Mouse (Mus musculus): ENCODE results near the gene Olfr458. TPM values are rescaled to one million over a fixed set of nuclear protein-coding genes. Genes with fewer than 3 reads are reported as not detected.

The Olfr458 gene
- polyA plus RNA-seq, 1 experiment from 2014 or later = not detected

DNA sequence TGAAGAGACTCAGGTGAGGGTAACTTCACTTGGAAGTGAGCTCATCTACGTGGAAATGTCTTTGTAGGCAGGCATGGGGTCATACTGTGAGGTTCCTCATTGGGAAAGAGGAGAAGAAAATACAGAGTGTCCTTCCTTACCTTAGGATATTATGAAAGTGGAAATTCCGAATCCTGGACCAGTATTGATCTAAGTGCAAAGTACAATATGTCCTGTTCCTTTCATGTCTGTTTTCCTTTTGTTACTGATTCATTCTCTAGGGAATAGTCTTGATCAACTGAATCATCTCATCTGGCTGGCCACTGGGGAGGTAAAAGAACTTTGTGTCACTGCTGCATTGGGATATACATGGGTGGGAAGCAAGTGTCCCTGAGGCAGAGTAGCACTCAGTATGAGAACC lies 29.5 kb downstream of the Olfr458 start:
- WGBS = 64% methylated on average over 2 of the region's 2 CpGs
- Histone ChIP-seq H3K4me3 (no peak overlapping the region), H3K9ac (no peak overlapping the region), H3K27me3 (no peaks in the 10 kb centered on the region), H3K9me3 (no peaks in the 10 kb centered on the region), H3K4me1 (no peaks in the 10 kb centered on the region), H3K4me2 (replicated peaks) (no peak overlapping the region), H3K27ac (no peak overlapping the region), H3K36me3 (no peaks in the 10 kb centered on the region)
- no peak for ATAC-seq (ENCODE audit: insufficient number of reproducible peaks, insufficient read depth, low FRiP score, low TSS enrichment)

DNA sequence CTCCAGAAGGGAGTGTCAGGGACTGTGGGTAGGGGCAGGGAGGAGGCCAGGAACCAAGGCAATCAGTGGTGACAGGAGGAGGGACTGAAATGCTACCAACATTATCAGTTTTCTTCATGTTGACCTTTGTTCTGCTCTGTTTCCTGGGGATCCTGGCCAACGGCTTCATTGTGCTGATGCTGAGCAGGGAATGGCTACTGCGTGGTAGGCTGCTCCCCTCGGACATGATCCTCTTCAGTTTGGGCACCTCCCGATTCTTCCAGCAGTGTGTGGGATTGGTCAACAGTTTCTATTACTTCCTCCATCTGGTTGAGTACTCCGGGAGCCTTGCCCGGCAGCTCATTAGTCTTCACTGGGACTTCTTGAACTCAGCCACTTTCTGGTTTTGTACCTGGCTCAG lies 30.6 kb downstream of the Olfr458 start, which contains the start of gene Tas2r126:
Tas2r126 (plus strand) TSS at position 90 of the 400 bp plus-strand sequence.
- H3K4me2 ChIP-seq (replicated peaks) = no peak within 1 kb of the TSS
- H3K36me3 ChIP-seq = no peaks in the 10 kb centered on the region
- no peaks in the 10 kb centered on the region for H3K9me3 ChIP-seq
- no peak within 1 kb of the TSS for H3K4me3 ChIP-seq
- no peaks in the 10 kb centered on the region for H3K4me1 ChIP-seq
- no peak within 1 kb of the TSS for H3K9ac ChIP-seq
- no peak for ATAC-seq (ENCODE audit: insufficient number of reproducible peaks, insufficient read depth, low FRiP score, low TSS enrichment)
- no peaks in the 10 kb centered on the region for H3K27me3 ChIP-seq
- 80% methylated on average over 6 of the region's 6 CpGs for WGBS
- no peak within 1 kb of the TSS for H3K27ac ChIP-seq

DNA sequence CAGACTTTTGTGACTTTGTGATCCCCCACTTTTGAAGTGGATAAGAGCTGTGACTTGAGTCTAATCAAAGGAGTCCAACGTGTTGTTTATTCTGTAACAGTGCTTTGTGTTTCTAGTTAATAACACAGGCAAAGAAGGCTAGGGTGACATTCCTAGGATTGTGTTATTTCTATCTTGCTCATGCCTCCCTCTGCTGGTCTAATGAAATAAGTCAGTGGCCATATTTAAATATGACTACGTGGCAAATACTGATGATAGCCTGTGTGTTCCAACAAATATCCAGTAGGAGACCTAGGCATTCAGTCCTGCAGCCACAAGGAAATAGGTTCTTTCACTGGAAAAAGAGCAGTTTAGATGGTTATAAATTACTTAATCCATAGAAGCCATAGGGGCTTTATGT lies 31.4 kb downstream of the Olfr458 start:
- Histone ChIP-seq H3K4me1 (no peaks in the 10 kb centered on the region), H3K9me3 (no peaks in the 10 kb centered on the region), H3K27me3 (no peaks in the 10 kb centered on the region), H3K9ac (no peak overlapping the region), H3K4me3 (no peak overlapping the region), H3K36me3 (no peaks in the 10 kb centered on the region), H3K27ac (no peak overlapping the region), H3K4me2 (replicated peaks) (no peak overlapping the region)
- no peak for ATAC-seq (ENCODE audit: insufficient number of reproducible peaks, insufficient read depth, low FRiP score, low TSS enrichment)
- 68% methylated on average over 2 of the region's 2 CpGs for WGBS

DNA sequence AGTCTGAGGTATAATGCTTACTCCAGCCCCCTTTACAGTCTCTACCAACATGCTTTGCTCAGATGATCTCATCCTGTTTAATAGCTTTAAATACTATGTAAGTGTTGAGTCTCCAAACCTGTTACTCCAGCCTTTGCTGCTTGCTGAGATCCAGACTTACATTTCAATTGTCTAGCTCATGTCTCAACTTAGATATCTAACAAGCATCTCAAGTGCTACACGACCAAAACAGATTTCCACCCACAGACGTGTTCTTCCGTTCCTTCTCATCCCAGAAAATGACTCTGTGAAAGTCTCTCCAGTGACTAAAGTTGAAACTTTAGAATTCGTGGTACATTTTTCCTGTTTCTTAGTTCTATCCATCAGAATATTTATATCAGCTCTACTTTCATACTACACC lies 38.7 kb downstream of the Olfr458 start:
- WGBS = 82% methylated on average over 4 of the region's 4 CpGs
- no peaks in the 10 kb centered on the region for H3K27me3 ChIP-seq
- H3K9me3 ChIP-seq = no peaks in the 10 kb centered on the region
- no peak overlapping the region for H3K9ac ChIP-seq
- no peak for ATAC-seq (ENCODE audit: insufficient number of reproducible peaks, insufficient read depth, low FRiP score, low TSS enrichment)
- H3K4me1 ChIP-seq = no peaks in the 10 kb centered on the region
- no peak overlapping the region for H3K4me2 ChIP-seq (replicated peaks)
- H3K27ac ChIP-seq = no peak overlapping the region
- no peaks in the 10 kb centered on the region for H3K36me3 ChIP-seq
- no peak overlapping the region for H3K4me3 ChIP-seq

DNA sequence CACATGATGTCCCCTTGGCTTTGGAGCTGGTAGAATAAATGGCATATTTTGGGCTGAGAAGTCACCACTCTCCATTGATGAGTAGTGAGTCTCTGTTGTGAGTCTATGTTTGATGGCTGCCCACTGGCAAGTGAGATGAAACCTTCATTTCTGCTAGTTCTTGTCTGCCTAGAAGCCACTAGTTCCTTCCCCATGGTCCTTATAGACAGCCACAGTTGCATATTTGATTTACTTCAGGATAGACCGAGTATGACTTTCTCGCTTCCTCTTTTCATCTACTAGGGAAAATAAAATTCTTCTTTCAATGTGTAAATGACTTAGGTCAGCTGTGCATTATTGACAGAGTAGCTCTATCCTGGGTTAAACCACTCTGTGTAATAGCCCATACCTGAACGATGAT lies 40.5 kb downstream of the Olfr458 start:
- no peaks in the 10 kb centered on the region for H3K36me3 ChIP-seq
- no peaks in the 10 kb centered on the region for H3K27me3 ChIP-seq
- no peaks in the 10 kb centered on the region for H3K9me3 ChIP-seq
- H3K4me3 ChIP-seq = no peak overlapping the region
- no peaks in the 10 kb centered on the region for H3K4me1 ChIP-seq
- 93% methylated on average over 3 of the region's 3 CpGs for WGBS
- H3K4me2 ChIP-seq (replicated peaks) = no peak overlapping the region
- no peak for ATAC-seq (ENCODE audit: insufficient number of reproducible peaks, insufficient read depth, low FRiP score, low TSS enrichment)
- no peak overlapping the region for H3K9ac ChIP-seq
- H3K27ac ChIP-seq = no peak overlapping the region

DNA sequence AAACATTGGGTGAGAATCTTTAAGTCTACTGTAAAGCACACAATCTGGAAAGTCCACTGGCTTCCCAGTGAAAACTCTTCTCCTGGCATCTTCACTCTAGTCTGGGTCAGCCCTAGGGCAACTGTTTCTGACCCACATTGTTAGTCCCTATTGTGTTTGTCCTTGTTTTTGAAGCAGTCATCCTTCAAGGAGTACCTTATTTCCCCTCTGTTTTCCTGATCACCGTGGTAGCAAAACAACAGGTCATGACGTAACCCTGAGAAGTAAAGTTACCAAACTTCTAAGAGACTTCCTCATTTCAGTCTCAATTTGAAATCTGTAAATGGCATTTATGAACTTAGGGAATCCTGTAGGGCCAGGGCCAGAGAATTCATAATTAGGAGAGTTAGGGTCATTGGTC lies 43.6 kb downstream of the Olfr458 start:
- Histone ChIP-seq H3K9ac (no peak overlapping the region), H3K4me1 (no peaks in the 10 kb centered on the region), H3K36me3 (no peaks in the 10 kb centered on the region), H3K4me2 (replicated peaks) (no peak overlapping the region), H3K27me3 (no peaks in the 10 kb centered on the region), H3K27ac (no peak overlapping the region), H3K9me3 (no peaks in the 10 kb centered on the region), H3K4me3 (no peak overlapping the region)
- 78% methylated on average over 2 of the region's 2 CpGs for WGBS
- no peak for ATAC-seq (ENCODE audit: insufficient number of reproducible peaks, insufficient read depth, low FRiP score, low TSS enrichment)

DNA sequence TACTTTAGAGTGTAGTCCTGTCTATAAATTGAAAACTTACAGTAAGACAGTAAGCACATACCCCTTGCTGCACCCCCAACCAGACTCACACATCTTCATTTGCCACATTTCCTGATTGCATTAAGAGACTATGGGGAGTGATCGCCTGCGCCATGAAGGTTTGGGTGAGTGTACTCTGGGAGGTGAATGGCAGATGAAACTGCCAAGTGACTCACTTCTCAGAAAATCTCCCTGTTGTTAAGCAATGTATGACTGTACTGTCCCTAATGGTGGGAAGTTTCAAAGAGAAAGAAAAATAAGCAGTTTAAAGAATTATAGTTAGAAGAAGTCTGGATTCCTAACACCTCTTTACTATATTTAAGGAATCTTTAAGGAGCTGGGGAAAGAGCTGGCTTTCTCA lies 45.6 kb downstream of the Olfr458 start:
- Histone ChIP-seq H3K9ac (no peak overlapping the region), H3K9me3 (no peaks in the 10 kb centered on the region), H3K27me3 (no peaks in the 10 kb centered on the region), H3K4me3 (no peak overlapping the region), H3K4me2 (replicated peaks) (no peak overlapping the region), H3K27ac (no peak overlapping the region), H3K4me1 (no peaks in the 10 kb centered on the region), H3K36me3 (no peaks in the 10 kb centered on the region)
- no peak for ATAC-seq (ENCODE audit: insufficient number of reproducible peaks, insufficient read depth, low FRiP score, low TSS enrichment)
- WGBS = 78% methylated on average over 2 of the region's 2 CpGs

Other genes starting within 250 kb of the Olfr458 start
- not detected in 2 replicates for gene Tas2r144, start 249.9 kb downstream of the Olfr458 start, polyA plus RNA-seq (2016; fragmentation: Nextera tagmentation; extraction: Ambion mirVana)
- gene Gstk1, start 219.3 kb downstream of the Olfr458 start, polyA plus RNA-seq (2016; fragmentation: Nextera tagmentation; extraction: Ambion mirVana) = 27.8 and 28.4 TPM in 2 replicates
- gene Tmem139, start 203.2 kb downstream of the Olfr458 start, polyA plus RNA-seq (2016; fragmentation: Nextera tagmentation; extraction: Ambion mirVana) = 1.1 and 1.3 TPM in 2 replicates
- gene Casp2, start 200.2 kb downstream of the Olfr458 start, polyA plus RNA-seq (2016; fragmentation: Nextera tagmentation; extraction: Ambion mirVana) = 69.8 and 71.0 TPM in 2 replicates
- gene Clcn1, start 178.5 kb downstream of the Olfr458 start, polyA plus RNA-seq (2016; fragmentation: Nextera tagmentation; extraction: Ambion mirVana) = 0.36 TPM in 2 replicates
- gene Fam131b, start 140.6 kb downstream of the Olfr458 start, polyA plus RNA-seq (2016; fragmentation: Nextera tagmentation; extraction: Ambion mirVana) = 1.2 and 1.4 TPM in 2 replicates
- 102 and 107 TPM in 2 replicates for gene Zyx, start 115.6 kb downstream of the Olfr458 start, polyA plus RNA-seq (2016; fragmentation: Nextera tagmentation; extraction: Ambion mirVana)
- 4.7 and 7.2 TPM in 2 replicates for gene Epha1, start 91.9 kb downstream of the Olfr458 start, polyA plus RNA-seq (2016; fragmentation: Nextera tagmentation; extraction: Ambion mirVana)
- not detected in 2 replicates for gene Tas2r143, start 65.0 kb downstream of the Olfr458 start, polyA plus RNA-seq (2016; fragmentation: Nextera tagmentation; extraction: Ambion mirVana)
- gene Tas2r135, start 59.8 kb downstream of the Olfr458 start, polyA plus RNA-seq (2016; fragmentation: Nextera tagmentation; extraction: Ambion mirVana) = not detected in 2 replicates
- gene Tas2r126, start 30.7 kb downstream of the Olfr458 start, polyA plus RNA-seq (2016; fragmentation: Nextera tagmentation; extraction: Ambion mirVana) = not detected in 2 replicates
- gene Olfr457, start 11.1 kb upstream of the Olfr458 start, polyA plus RNA-seq (2016; fragmentation: Nextera tagmentation; extraction: Ambion mirVana) = not detected in 2 replicates
- gene Olfr456, start 22.0 kb upstream of the Olfr458 start, polyA plus RNA-seq (2016; fragmentation: Nextera tagmentation; extraction: Ambion mirVana) = not detected in 2 replicates
- gene Olfr455, start 82.4 kb upstream of the Olfr458 start, polyA plus RNA-seq (2016; fragmentation: Nextera tagmentation; extraction: Ambion mirVana) = not detected in 2 replicates
- not detected in 2 replicates for gene Tcaf3, start 132.5 kb upstream of the Olfr458 start, polyA plus RNA-seq (2016; fragmentation: Nextera tagmentation; extraction: Ambion mirVana)
- gene Tcaf2, start 180.1 kb upstream of the Olfr458 start, polyA plus RNA-seq (2016; fragmentation: Nextera tagmentation; extraction: Ambion mirVana) = 5.8 and 6.6 TPM in 2 replicates
- gene Tcaf1, start 244.9 kb upstream of the Olfr458 start, polyA plus RNA-seq (2016; fragmentation: Nextera tagmentation; extraction: Ambion mirVana) = 102 and 106 TPM in 2 replicates